Mouse (Mus musculus): ENCODE measurements around the gene Inf2.

Inf2 gene

GRCm38 (mm10) chr12:112653157-112653824 is 64.7 kb downstream of the Inf2 start:
- DNase-seq (ENCODE audit: extremely low spot score, low spot score) = peak; percentile 81

DNA sequence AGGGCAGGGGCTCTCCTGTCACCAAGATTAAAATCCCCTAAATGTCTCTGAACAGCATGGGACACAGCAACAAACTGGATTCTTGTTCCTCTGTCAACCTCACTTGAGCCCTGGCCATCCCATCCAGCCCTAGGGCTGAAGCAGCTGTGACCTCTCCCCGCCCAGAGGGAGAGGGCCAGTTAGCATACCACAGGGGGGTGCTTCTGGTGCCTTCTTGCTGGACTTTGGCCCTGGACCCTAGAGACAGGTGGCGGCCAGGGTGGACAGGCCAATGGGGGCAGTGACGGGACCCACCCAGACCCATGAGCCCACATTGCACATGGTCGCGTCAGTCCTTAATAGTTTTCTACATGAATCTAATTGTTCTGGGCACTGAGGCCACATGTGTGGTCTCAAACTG is 65.5 kb downstream of the Inf2 start:
- no peak for DNase-seq (ENCODE audit: extremely low spot score, low spot score)

DNA sequence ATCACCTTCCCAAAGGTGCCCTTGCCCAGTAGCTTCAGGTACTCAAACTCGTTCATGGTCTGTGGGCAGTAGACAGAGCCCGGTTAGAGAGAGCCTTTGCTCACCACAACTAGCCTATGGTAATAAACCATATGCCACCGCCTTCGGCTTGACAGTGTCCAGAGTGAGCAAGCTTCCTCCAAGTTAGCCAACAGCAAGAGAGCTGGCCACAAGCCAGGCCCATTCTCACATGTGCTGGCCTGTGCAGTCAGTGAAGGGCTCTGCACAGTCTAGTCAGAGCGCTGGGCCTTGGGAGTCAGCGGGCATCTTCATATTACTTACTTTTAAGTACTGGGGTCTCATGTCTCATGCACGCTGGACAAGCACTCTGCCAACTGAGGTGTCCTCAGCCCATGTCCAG is 70.0 kb downstream of the Inf2 start:
- no peak for DNase-seq (ENCODE audit: extremely low spot score, low spot score)

DNA sequence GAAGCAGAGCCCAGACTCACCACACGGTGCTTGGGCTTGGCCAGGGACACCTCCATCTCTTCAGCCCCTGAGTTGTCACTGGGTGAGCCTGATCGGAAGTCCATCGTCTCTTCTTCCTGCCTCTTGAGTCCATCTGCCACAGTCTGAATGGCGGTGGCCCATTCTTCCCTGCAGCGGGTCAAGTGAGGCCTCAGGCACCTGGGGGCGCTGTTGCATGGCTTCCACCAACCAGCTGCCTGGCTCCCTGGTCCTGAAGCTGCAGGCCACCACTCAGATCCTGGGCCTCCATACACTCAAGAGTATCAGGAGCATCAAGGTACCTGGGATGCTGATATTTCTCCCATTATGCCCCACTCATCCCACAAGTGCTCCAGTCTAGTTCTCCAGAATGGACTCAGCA is 70.5 kb downstream of the Inf2 start:
- DNase-seq (ENCODE audit: extremely low spot score, low spot score) = no peak

- DNase-seq (ENCODE audit: extremely low spot score, low spot score) = no peak
These were observed 72.2 kb downstream of the Inf2 start for GRCm38 (mm10) chr12:112660576-112661326.

DNA sequence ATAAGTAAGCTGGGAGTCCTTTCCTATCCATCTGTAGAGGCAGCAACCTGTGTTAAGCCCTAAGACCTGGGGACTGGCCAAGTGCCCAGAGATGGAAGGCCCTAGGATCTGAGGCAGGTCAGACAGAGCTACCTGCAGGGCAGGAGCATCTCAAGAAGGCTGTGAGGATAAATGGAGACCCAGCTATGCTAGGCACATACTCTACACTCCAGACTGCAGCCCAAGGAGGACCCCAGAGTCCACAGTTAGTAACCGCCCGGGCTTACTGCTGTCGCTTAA is 72.7 kb downstream of the Inf2 start:
- no peak for DNase-seq (ENCODE audit: extremely low spot score, low spot score)

GRCm38 (mm10) chr12:112661851-112662250 is 73.3 kb downstream of the Inf2 start:
- DNase-seq (ENCODE audit: extremely low spot score, low spot score) = no peak

DNA sequence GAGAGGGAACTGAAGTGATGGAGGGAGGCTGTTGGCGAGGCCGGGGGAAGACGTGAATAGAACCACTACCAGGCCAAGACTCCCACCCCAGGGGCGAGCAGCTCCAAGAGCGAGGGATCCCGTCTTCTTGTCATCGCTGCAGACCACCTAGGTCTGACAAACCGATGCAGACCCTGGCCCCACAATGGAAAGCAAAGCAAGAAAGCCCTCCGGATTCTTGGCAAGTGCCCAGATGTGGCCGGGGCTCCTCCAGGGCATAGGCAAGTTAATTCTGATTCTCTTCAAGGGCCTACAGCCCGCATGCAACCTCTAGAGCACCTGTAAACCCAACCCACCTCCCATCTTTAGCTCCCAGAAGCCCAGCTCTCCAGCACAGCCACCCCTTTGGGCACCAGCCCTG is 74.7 kb downstream of the Inf2 start:
- no peak for DNase-seq (ENCODE audit: extremely low spot score, low spot score)

DNA sequence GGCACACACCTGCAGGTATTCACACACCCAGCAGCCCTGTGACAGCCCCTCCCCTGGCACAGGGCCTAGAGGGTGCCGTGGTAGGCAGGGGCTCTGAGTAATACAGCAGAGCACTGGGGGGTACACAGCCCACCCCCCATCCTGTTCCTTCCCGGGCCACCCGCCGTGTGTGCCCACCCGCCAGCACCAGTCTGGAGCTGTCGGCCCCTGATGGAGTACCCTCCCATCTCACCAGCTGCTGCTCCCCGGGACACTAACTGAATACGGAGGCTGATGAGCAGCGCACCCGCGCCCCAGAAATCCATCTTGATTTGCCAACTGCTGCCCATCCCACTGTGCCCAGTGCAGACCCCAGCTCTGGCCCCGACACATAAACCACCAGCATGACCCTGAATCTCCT is 75.1 kb downstream of the Inf2 start:
- no peak for DNase-seq (ENCODE audit: extremely low spot score, low spot score)

DNA sequence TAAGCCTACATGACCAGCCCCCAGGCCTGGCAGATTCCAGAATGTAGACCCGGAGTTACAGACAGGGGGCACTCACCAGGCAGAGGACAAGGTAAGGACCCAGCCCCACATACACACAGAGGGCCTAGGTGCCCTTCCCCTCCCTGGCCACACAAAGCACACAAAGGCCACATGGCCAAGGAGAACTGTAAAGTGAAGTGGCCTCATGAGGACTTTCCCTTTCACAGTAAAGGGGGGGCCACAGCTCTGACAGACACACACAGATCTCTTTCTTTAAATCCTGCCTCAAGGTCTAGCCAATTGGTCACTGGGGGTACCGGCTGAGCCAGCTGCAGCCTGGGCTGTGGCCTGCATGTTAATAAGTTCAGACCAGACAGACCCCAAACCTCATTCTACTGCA is 75.5 kb downstream of the Inf2 start:
- no peak for DNase-seq (ENCODE audit: extremely low spot score, low spot score)

DNA sequence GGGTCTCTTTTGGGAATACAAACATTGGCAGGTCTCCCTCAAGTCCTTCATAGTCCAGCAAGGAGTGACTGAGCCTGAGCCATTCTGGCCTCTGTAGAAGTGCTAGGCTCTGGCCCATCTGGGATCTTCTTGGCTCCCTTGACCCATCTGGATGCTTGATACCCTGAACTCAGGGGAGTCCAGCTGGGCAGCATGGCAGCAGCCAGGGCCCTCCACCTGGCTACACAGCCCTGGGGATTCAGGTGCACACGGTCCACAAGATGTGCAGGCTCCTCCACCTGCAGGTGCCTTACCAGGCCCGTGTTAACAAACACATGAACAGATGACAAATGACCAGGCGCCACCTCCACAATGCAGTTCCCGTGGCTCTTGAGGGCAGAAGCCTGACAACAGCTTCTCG is 76.1 kb downstream of the Inf2 start:
- DNase-seq (ENCODE audit: extremely low spot score, low spot score) = no peak
